Mouse (Mus musculus) CH12.LX (cell line): Measurements from ENCODE around the gene Uvrag. TPM values are rescaled to one million over a fixed set of nuclear protein-coding genes. Genes with fewer than 3 reads are reported as not detected.

Experiments used
- DNase-seq: peaks from one replicate; pipeline ENCODE4 v3.0.0-alpha.2; 2013; ENCODE audit errors: extremely low read depth
- H3K27ac ChIP-seq: 2 replicates; pipeline ENCODE4 v1.5.1; 2012; ENCODE audit warnings: low read depth, mild to moderate bottlenecking, control low read depth, moderate library complexity; ENCODE audit not compliant: insufficient read depth
- H3K27me3 ChIP-seq: replicated peaks from 2 replicates; pipeline ENCODE3; 2012; ENCODE audit warnings: inconsistent platforms
- H3K36me3 ChIP-seq, 2 experiments: replicated peaks in 1 of 2; 2 replicates each; pipeline versions ENCODE3 to v1.6.1; 2012; ENCODE audit warnings: inconsistent platforms in 1 of 2, low read length in 1 of 2, mild to moderate bottlenecking in 1 of 2, mixed read lengths in 1 of 2, moderate library complexity in 1 of 2; ENCODE audit not compliant: control insufficient read depth in 1 of 2, insufficient read depth in 1 of 2
- H3K4me1 ChIP-seq, 2 experiments: 2 replicates each; pipeline ENCODE4 v1.6.1; 2012; ENCODE audit warnings: inconsistent platforms in 1 of 2, moderate library complexity in 1 of 2; ENCODE audit not compliant: insufficient read depth in 2 of 2, control insufficient read depth in 1 of 2
- H3K4me2 ChIP-seq: 2 replicates; pipeline ENCODE4 v1.6.1; 2012; ENCODE audit warnings: low read depth, mild to moderate bottlenecking, control low read depth; ENCODE audit not compliant: poor library complexity, insufficient read depth, severe bottlenecking
- H3K4me3 ChIP-seq, 3 experiments: fragments of 150-350 bp in 1 of 3; sonication (generic) in 1 of 3; replicated peaks in 1 of 3; 2 replicates each; pipeline versions ENCODE3 to v1.5.1; 2011 to 2012; ENCODE audit warnings: low read depth in 2 of 3, low read length in 2 of 3, mild to moderate bottlenecking in 2 of 3, moderate library complexity in 2 of 3, control low read depth in 1 of 3, improper control_type of control experiment in 1 of 3, inconsistent platforms in 1 of 3, mixed read lengths in 1 of 3; ENCODE audit not compliant: poor library complexity in 1 of 3
- H3K79me2 ChIP-seq: replicated peaks from 2 replicates; pipeline ENCODE4 v1.6.1; 2012; ENCODE audit warnings: mild to moderate bottlenecking, moderate library complexity; ENCODE audit not compliant: control insufficient read depth, poor library complexity, insufficient read depth, severe bottlenecking; ENCODE audit errors: extremely low read depth
- H3K9ac ChIP-seq: 2 replicates; pipeline ENCODE4 v1.6.1; 2012; ENCODE audit warnings: low read depth, mild to moderate bottlenecking, control low read depth, moderate library complexity; ENCODE audit not compliant: insufficient read depth
- H3K9me3 ChIP-seq: replicated peaks from 2 replicates; pipeline ENCODE3; 2012; ENCODE audit warnings: low read length, inconsistent platforms, mixed read lengths
- CHD1 ChIP-seq: IDR thresholded peaks from 2 replicates; pipeline ENCODE4 v1.6.1; 2012; ENCODE audit warnings: low read depth, low read length, improper control_type of control experiment, inconsistent platforms
- CHD2 ChIP-seq: IDR thresholded peaks from 2 replicates; pipeline ENCODE4 v1.6.1; 2011; ENCODE audit warnings: low read length, improper control_type of control experiment
- CTCF ChIP-seq, 2 experiments: IDR thresholded peaks in 1 of 2; conservative IDR thresholded peaks in 1 of 2; 2 replicates each; pipeline ENCODE4 v1.5.1; 2011 to 2012; ENCODE audit warnings: low read depth in 2 of 2, low read length in 2 of 2, improper control_type of control experiment in 1 of 2, inconsistent platforms in 1 of 2, mild to moderate bottlenecking in 1 of 2, moderate library complexity in 1 of 2
- EP300 ChIP-seq: IDR thresholded peaks from 2 replicates; pipeline ENCODE4 v1.6.1; 2011; ENCODE audit warnings: low read length, improper control_type of control experiment
- GABPA ChIP-seq: IDR thresholded peaks from 2 replicates; pipeline ENCODE4 v1.6.1; 2012; ENCODE audit warnings: low read depth, low read length, improper control_type of control experiment, inconsistent platforms; ENCODE audit not compliant: insufficient replicate concordance
- HCFC1 ChIP-seq: IDR thresholded peaks from 2 replicates; pipeline ENCODE4 v1.6.1; 2012; ENCODE audit warnings: low read depth, mild to moderate bottlenecking, inconsistent platforms, low read length, improper control_type of control experiment
- JUN ChIP-seq: IDR thresholded peaks from 2 replicates; pipeline ENCODE4 v1.6.1; 2011; ENCODE audit warnings: low read depth, mild to moderate bottlenecking, low read length, improper control_type of control experiment, moderate library complexity; ENCODE audit not compliant: insufficient read depth
- JUND ChIP-seq: conservative IDR thresholded peaks from 2 replicates; pipeline ENCODE4 v1.6.1; 2011; ENCODE audit warnings: low read depth, low read length, improper control_type of control experiment
- KAT2A ChIP-seq: IDR thresholded peaks from 2 replicates; pipeline ENCODE4 v1.6.1; 2012; ENCODE audit warnings: low read length, improper control_type of control experiment, inconsistent platforms; ENCODE audit not compliant: insufficient replicate concordance
- MAFK ChIP-seq: IDR thresholded peaks from 2 replicates; pipeline ENCODE4 v1.6.1; 2011; ENCODE audit warnings: low read length, improper control_type of control experiment; ENCODE audit not compliant: insufficient replicate concordance
- NELFE ChIP-seq: IDR thresholded peaks from 2 replicates; pipeline ENCODE4 v1.6.1; 2011; ENCODE audit warnings: low read depth, low read length, improper control_type of control experiment
- NRF1 ChIP-seq: IDR thresholded peaks from 2 replicates; pipeline ENCODE4 v1.6.1; 2014; ENCODE audit warnings: low read depth, mild to moderate bottlenecking, inconsistent platforms, low read length, improper control_type of control experiment, moderate library complexity
- PAX5 ChIP-seq: IDR thresholded peaks from 2 replicates; pipeline ENCODE4 v1.6.1; 2012; ENCODE audit warnings: low read length, inconsistent platforms, mixed read lengths
- POLR2AphosphoS2 ChIP-seq: IDR thresholded peaks from 2 replicates; pipeline ENCODE4 v1.6.1; 2011; ENCODE audit warnings: low read depth, low read length, improper control_type of control experiment
- SIN3A ChIP-seq: IDR thresholded peaks from 2 replicates; pipeline ENCODE4 v1.6.1; 2012; ENCODE audit warnings: low read length, improper control_type of control experiment, inconsistent platforms
- TBP ChIP-seq: conservative IDR thresholded peaks from 2 replicates; pipeline ENCODE4 v1.6.1; 2011; ENCODE audit warnings: low read depth, low read length, improper control_type of control experiment
- USF1 ChIP-seq: IDR thresholded peaks from 2 replicates; pipeline ENCODE4 v1.6.1; 2014; ENCODE audit warnings: low read depth, mild to moderate bottlenecking, inconsistent platforms, low read length, improper control_type of control experiment
- ZC3H11A ChIP-seq: IDR thresholded peaks from 2 replicates; pipeline ENCODE4 v1.6.1; 2012; ENCODE audit warnings: low read depth, mild to moderate bottlenecking, inconsistent platforms, low read length, improper control_type of control experiment
- ZMIZ1 ChIP-seq: IDR thresholded peaks from 2 replicates; pipeline ENCODE4 v1.6.1; 2012; ENCODE audit warnings: low read depth, mild to moderate bottlenecking, inconsistent platforms, low read length, improper control_type of control experiment
- dilution Hi-C: fragments of 300-500 bp; cut with MboI; formaldehyde crosslinking; loops from 2 replicates; pipeline ENCODE4 v1.14.3; 2020; ENCODE audit warnings: low sequenced_read_pairs; ENCODE audit not compliant: extremely low pct_unique_long_range_greater_than_20kb, extremely low pct_ligation_motif_present
- in situ Hi-C: fragments of 300-500 bp; cut with MboI; formaldehyde crosslinking; loops from 3 replicates; pipeline ENCODE4 v1.14.3; 2019; ENCODE audit warnings: low sequenced_read_pairs, low pct_ligation_motif_present, low pct_unique_long_range_greater_than_20kb, mixed read lengths
- polyA plus RNA-seq: library from polyadenylated mRNA; unstranded; fragments of >175 nt; gene quantifications from 2 replicates; pipeline ENCODE4 v1.2.1, GENCODE M21; 2012; ENCODE audit warnings: low read depth; ENCODE audit not compliant: insufficient read length
- total RNA-seq, 2 experiments: library from RNA; depleted of rRNA; stranded (reverse); fragments of 300-350 nt in 1 of 2; fragments of >200 nt in 1 of 2; gene quantifications; 2 replicates each; pipeline ENCODE4 v1.2.3; 2012 to 2014

Uvrag gene
- total and polyA plus RNA-seq, 3 experiments: 20.6 to 47.4 (median 37.5) TPM

GRCm38 (mm10) chr7:98853806-98854205 is 287.1 kb downstream of the Uvrag start:
- TF ChIP-seq JUN: no peak
- no peak for TF ChIP-seq SIN3A
- no peak for TF ChIP-seq GABPA
- TF ChIP-seq JUND: no peak
- no peak for TF ChIP-seq ZC3H11A
- no peak for TF ChIP-seq CTCF (conservative IDR thresholded peaks at IDR 0.05 in 1 of 2, IDR thresholded peaks at IDR 0.05 in 1 of 2; ENCODE audit: low read depth in 2 of 2, low read length in 2 of 2)
- TF ChIP-seq EP300: no peak
- no peak for TF ChIP-seq TBP
- Histone ChIP-seq H3K4me1 (peaks cover 11 to 20% of the 10 kb centered on the region in 2 experiments), H3K4me3 (no peak overlapping the region), H3K9me3 (peaks cover 7% of the 10 kb centered on the region), H3K4me2 (no peak overlapping the region), H3K27me3 (peaks cover 22% of the 10 kb centered on the region), H3K27ac (no peak overlapping the region), H3K9ac (no peak overlapping the region), H3K36me3 (no peaks in the 10 kb centered on the region), H3K79me2 (no peaks in the 10 kb centered on the region)
- in situ Hi-C loops (no loop called here), dilution Hi-C loops (no loop called here)
- DNase-seq: no peak

GRCm38 (mm10) chr7:98852950-98853650 is 287.8 kb downstream of the Uvrag start:
- no peak for DNase-seq
- H3K27ac ChIP-seq: no peak overlapping the region
- dilution Hi-C loops: no loop called here
- TF ChIP-seq NRF1: no peak
- no peak for TF ChIP-seq MAFK
- no peak for TF ChIP-seq CHD1
- TF ChIP-seq KAT2A: no peak
- no peak for TF ChIP-seq CHD2
- TF ChIP-seq HCFC1: no peak
- no peak for TF ChIP-seq ZMIZ1
- TF ChIP-seq PAX5: no peak
- TF ChIP-seq USF1: no peak
- TF ChIP-seq NELFE: no peak
- TF ChIP-seq POLR2AphosphoS2: no peak
- H3K4me2 ChIP-seq: no peak overlapping the region
- H3K36me3 ChIP-seq: no peaks in the 10 kb centered on the region
- H3K9me3 ChIP-seq: peaks cover 7% of the 10 kb centered on the region
- H3K9ac ChIP-seq: no peak overlapping the region
- no peaks in the 10 kb centered on the region for H3K79me2 ChIP-seq
- in situ Hi-C loops: no loop called here
- H3K4me1 ChIP-seq: peaks cover 11 to 20% of the 10 kb centered on the region in 2 experiments
- H3K27me3 ChIP-seq: peaks cover 23% of the 10 kb centered on the region
- no peak overlapping the region for H3K4me3 ChIP-seq
